Mouse (Mus musculus) heart, embryonic 13.5 days (tissue): ENCODE data around the gene Prdx6b. TPM values are rescaled to one million over a fixed set of nuclear protein-coding genes. Genes with fewer than 3 reads are reported as not detected.

Experiments used
- ATAC-seq: fragments of 200-750 bp; cut with Nextera tagmentation; 2 replicates; pipeline ENCODE4 v1.8.0; 2017; ENCODE audit warnings: moderate TSS enrichment; ENCODE audit not compliant: insufficient number of reproducible peaks, low FRiP score, low TSS enrichment; ENCODE audit errors: extremely low read depth
- H3K27ac ChIP-seq: fragments of 300-500 bp; sonication (generic); replicated peaks from 2 replicates; pipeline ENCODE4 v1.5.1; 2015; ENCODE audit warnings: moderate library complexity, mild to moderate bottlenecking, inconsistent platforms
- H3K27me3 ChIP-seq: fragments of 300-500 bp; sonication (generic); replicated peaks from 2 replicates; pipeline ENCODE4 v1.6.1; 2015; ENCODE audit warnings: mild to moderate bottlenecking, inconsistent platforms
- H3K36me3 ChIP-seq: fragments of 300-500 bp; sonication (generic); 2 replicates; pipeline ENCODE4 v1.6.1; 2015; ENCODE audit warnings: mild to moderate bottlenecking, inconsistent platforms
- H3K4me1 ChIP-seq: fragments of 300-500 bp; sonication (generic); 2 replicates; pipeline ENCODE4 v1.6.1; 2015; ENCODE audit warnings: inconsistent platforms
- H3K4me2 ChIP-seq: fragments of 300-500 bp; sonication (generic); 2 replicates; pipeline ENCODE4 v1.6.1; 2015; ENCODE audit warnings: inconsistent platforms, mild to moderate bottlenecking, moderate library complexity
- H3K4me3 ChIP-seq: fragments of 300-500 bp; sonication (generic); 2 replicates; pipeline ENCODE4 v1.5.1; 2015; ENCODE audit warnings: moderate library complexity, mild to moderate bottlenecking, inconsistent platforms
- H3K9ac ChIP-seq: fragments of 300-500 bp; sonication (generic); 2 replicates; pipeline ENCODE4 v1.6.1; 2015; ENCODE audit warnings: inconsistent platforms, mild to moderate bottlenecking, moderate library complexity
- H3K9me3 ChIP-seq: fragments of 300-500 bp; sonication (generic); 2 replicates; pipeline ENCODE4 v1.6.1; 2016; ENCODE audit warnings: inconsistent platforms
- whole genome bisulfite sequencing: fragments of 180-500 bp; shearing (Covaris S2); methylation state at CpG from one replicate; pipeline ENCODE4 v1.1.7; 2015; ENCODE audit warnings: mixed read lengths; 5-methylcytosine and 5-hydroxymethylcytosine counted together
- polyA plus RNA-seq: library from polyadenylated mRNA; unstranded; fragments of >200 nt; fragmentation: Nextera tagmentation; extraction: Ambion mirVana; gene quantifications from 2 replicates; pipeline ENCODE4 v1.2.1, GENCODE M21; 2015

Gene Prdx6b
- polyA plus RNA-seq, 1 experiment from 2014 or later = not detected

DNA sequence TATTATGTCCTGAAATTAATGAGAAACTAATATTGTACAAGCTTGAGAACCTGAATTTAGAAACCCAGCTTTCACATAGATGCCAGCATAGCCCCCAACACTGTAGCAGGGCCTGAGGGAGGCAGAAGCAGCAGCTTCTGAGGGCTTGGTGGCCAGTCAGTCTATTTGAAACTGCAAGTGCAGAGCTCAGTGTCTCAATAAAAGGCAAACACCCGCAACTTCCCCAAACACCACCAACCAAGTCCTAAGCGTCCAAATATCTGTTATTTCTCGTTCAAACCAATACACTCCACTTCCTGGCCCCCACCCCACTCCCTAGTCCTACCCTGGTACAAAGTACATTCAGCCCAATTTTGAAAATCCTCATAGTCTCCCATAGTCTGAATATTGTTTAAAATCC lies 6.1 kb downstream of the Prdx6b start:
- no peaks in the 10 kb centered on the region for H3K4me1 ChIP-seq

GRCm38 (mm10) chr2:80300806-80301205 lies 8.5 kb downstream of the Prdx6b start:
- H3K9ac ChIP-seq = no peak overlapping the region
- no peak overlapping the region for H3K27ac ChIP-seq
- no peaks in the 10 kb centered on the region for H3K27me3 ChIP-seq
- no peak overlapping the region for H3K4me3 ChIP-seq
- no peak for ATAC-seq
- H3K4me2 ChIP-seq = no peak overlapping the region
- WGBS = 87% methylated on average over 4 of the region's 4 CpGs
- no peaks in the 10 kb centered on the region for H3K9me3 ChIP-seq
- H3K36me3 ChIP-seq = no peaks in the 10 kb centered on the region
- no peaks in the 10 kb centered on the region for H3K4me1 ChIP-seq

More for the DNA sequence above, 6.1 kb downstream of the Prdx6b start:
- 46% methylated on average over 3 of the region's 3 CpGs for WGBS
- no peak overlapping the region for H3K27ac ChIP-seq
- ATAC-seq = no peak
- no peak overlapping the region for H3K4me3 ChIP-seq
- H3K27me3 ChIP-seq = no peaks in the 10 kb centered on the region
- no peaks in the 10 kb centered on the region for H3K9me3 ChIP-seq
- no peaks in the 10 kb centered on the region for H3K36me3 ChIP-seq
- H3K4me2 ChIP-seq = no peak overlapping the region
- H3K9ac ChIP-seq = no peak overlapping the region

GRCm38 (mm10) chr2:80303957-80304356 lies 11.7 kb downstream of the Prdx6b start:
- 87% methylated on average over 2 of the region's 2 CpGs for WGBS
- Histone ChIP-seq H3K9me3 (no peaks in the 10 kb centered on the region), H3K4me3 (no peak overlapping the region), H3K9ac (no peak overlapping the region), H3K27me3 (no peaks in the 10 kb centered on the region), H3K36me3 (no peaks in the 10 kb centered on the region), H3K4me2 (no peak overlapping the region), H3K4me1 (no peaks in the 10 kb centered on the region), H3K27ac (no peak overlapping the region)
- ATAC-seq = no peak

GRCm38 (mm10) chr2:80307701-80308100 lies 15.4 kb downstream of the Prdx6b start:
- WGBS = 83% methylated on average over 3 of the region's 3 CpGs
- no peaks in the 10 kb centered on the region for H3K36me3 ChIP-seq
- peaks cover 10% of the 10 kb centered on the region for H3K4me1 ChIP-seq
- no peak overlapping the region for H3K27ac ChIP-seq
- no peak overlapping the region for H3K4me2 ChIP-seq
- no peak overlapping the region for H3K4me3 ChIP-seq
- no peaks in the 10 kb centered on the region for H3K9me3 ChIP-seq
- H3K9ac ChIP-seq = no peak overlapping the region
- ATAC-seq = no peak
- H3K27me3 ChIP-seq = no peaks in the 10 kb centered on the region

DNA sequence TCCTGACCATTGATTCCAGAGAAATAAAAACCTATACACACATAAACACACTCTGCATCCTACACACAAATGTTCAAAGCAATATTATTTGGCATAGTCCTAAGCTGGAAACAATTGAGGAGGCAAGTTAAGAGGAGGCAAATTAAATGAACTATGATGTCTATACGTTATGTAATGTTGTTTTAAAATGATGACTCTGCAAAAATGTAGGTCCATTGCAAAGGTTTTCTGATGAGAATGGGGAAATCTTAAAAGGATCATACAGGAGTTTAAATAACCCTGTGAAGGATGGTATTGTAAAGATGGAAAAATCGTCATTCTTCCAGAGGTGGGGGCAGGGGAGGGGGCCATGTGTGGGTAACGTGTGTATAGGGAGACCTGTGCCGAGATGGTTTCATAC lies 17.5 kb downstream of the Prdx6b start:
- 58% methylated on average over 4 of the region's 4 CpGs for WGBS
- no peaks in the 10 kb centered on the region for H3K36me3 ChIP-seq
- no peak overlapping the region for H3K4me2 ChIP-seq
- no peak overlapping the region for H3K9ac ChIP-seq
- peaks cover 10% of the 10 kb centered on the region for H3K4me1 ChIP-seq
- no peaks in the 10 kb centered on the region for H3K9me3 ChIP-seq
- no peak overlapping the region for H3K27ac ChIP-seq
- H3K27me3 ChIP-seq = no peaks in the 10 kb centered on the region
- ATAC-seq = no peak
- H3K4me3 ChIP-seq = no peak overlapping the region

GRCm38 (mm10) chr2:80310772-80311171 lies 18.5 kb downstream of the Prdx6b start:
- Histone ChIP-seq H3K9ac (no peak overlapping the region), H3K4me3 (no peak overlapping the region), H3K36me3 (no peaks in the 10 kb centered on the region), H3K27me3 (no peaks in the 10 kb centered on the region), H3K4me1 (peaks cover 10% of the 10 kb centered on the region), H3K9me3 (no peaks in the 10 kb centered on the region), H3K4me2 (no peak overlapping the region), H3K27ac (no peak overlapping the region)
- ATAC-seq = no peak
- 24% methylated on average over 4 of the region's 4 CpGs for WGBS

DNA sequence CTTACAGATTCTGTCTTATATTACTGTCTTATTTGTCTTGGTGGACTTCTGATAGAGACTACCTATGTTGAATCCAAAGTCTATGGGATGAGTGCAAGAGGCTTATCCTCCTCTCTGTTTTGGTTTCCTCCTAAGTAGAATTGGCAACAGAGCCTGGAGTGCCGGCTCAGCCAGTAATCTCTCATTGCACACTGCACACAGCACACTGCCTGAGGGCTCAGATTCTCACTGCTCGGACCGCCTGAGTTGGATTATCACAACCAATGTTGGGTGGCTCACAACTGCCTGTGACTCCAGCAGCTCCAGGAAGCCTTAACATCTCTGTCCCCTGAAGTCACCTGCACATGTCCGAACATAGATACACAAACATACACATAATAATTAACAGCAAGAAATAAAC lies 19.1 kb downstream of the Prdx6b start:
- no peak overlapping the region for H3K9ac ChIP-seq
- ATAC-seq = no peak
- H3K9me3 ChIP-seq = no peaks in the 10 kb centered on the region
- H3K27me3 ChIP-seq = no peaks in the 10 kb centered on the region
- peaks cover 14% of the 10 kb centered on the region for H3K4me1 ChIP-seq
- H3K4me3 ChIP-seq = no peak overlapping the region
- no peak overlapping the region for H3K4me2 ChIP-seq
- H3K27ac ChIP-seq = no peak overlapping the region
- H3K36me3 ChIP-seq = no peaks in the 10 kb centered on the region
- WGBS = 65% methylated on average over 4 of the region's 4 CpGs

GRCm38 (mm10) chr2:80314201-80314600 lies 21.9 kb downstream of the Prdx6b start:
- Histone ChIP-seq H3K9ac (0 out of 2 replicates have a peak overlapping the region, but pooled peaks have one; percentile 3), H3K4me3 (no peak overlapping the region), H3K4me2 (no peak overlapping the region), H3K4me1 (peaks cover 22% of the 10 kb centered on the region), H3K9me3 (no peaks in the 10 kb centered on the region), H3K36me3 (peaks cover 17% of the 10 kb centered on the region), H3K27ac (no peak overlapping the region), H3K27me3 (no peaks in the 10 kb centered on the region)
- ATAC-seq = no peak
- WGBS = 42% methylated on average over 1 of the region's 1 CpGs

- peak overlapping the region; percentile 85 for H3K4me2 ChIP-seq
- peaks cover 22% of the 10 kb centered on the region for H3K36me3 ChIP-seq
- peak overlapping the region; percentile 96 for H3K9ac ChIP-seq
- H3K27me3 ChIP-seq = no peaks in the 10 kb centered on the region
- H3K4me3 ChIP-seq = peak overlapping the region; percentile 89
- no peaks in the 10 kb centered on the region for H3K9me3 ChIP-seq
- peak overlapping the region; percentile 97 for H3K27ac ChIP-seq
- H3K4me1 ChIP-seq = peaks cover 22% of the 10 kb centered on the region
- ATAC-seq = no peak
- WGBS = 43% methylated on average over 7 of the region's 7 CpGs
These were observed 22.6 kb downstream of the Prdx6b start for GRCm38 (mm10) chr2:80314854-80315241.

DNA sequence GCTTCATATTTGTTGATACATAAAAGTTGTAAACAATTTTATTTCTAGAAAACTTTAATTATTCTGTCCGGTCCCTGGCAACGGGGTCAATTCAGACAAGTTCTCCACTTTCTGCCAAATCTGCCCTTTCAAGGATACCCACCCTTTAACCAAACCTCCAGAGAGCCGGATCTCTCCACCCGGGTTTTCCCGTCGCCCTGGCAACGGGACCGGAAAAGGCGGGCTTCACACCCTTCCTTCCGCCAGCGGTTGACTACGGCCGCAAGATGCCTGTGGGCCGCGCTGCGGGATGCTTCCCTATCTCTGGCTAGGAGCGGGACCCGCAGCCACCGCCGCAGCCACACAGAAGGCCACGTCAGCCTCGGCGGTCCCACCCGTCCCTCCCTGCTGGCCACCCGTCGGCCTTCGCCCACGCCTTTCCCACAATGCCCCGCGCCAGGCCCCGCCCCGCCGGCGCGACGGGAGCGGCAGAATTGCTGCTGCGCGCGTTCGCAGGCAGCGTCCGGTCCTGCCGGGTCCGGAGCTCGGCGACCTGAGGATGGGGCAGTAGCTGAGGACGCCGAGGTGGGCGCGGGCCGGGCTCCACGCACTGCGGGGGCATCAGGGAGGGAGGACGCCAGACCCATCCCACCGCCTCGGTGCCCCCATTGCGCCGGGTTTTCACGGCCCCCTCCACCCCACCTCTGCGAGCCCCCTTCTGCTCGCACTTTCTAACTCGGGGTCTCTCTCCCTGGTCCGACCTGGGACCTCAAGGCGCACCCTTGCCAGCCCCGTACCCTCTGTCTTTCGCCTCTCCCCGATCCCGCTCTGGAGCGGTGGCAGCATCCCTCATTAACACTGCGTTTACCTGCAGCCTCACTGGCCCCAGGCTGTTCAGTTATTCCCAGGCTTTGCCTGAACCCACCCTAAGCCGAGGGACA lies 23.2 kb downstream of the Prdx6b start, which contains the start of gene Dnajc10:
TSS of gene Dnajc10 (plus strand) at position 225 of the 920 bp plus-strand sequence.
- no peaks in the 10 kb centered on the region for H3K27me3 ChIP-seq
- under 1% methylated on average over 64 of the region's 72 CpGs for WGBS

DNA sequence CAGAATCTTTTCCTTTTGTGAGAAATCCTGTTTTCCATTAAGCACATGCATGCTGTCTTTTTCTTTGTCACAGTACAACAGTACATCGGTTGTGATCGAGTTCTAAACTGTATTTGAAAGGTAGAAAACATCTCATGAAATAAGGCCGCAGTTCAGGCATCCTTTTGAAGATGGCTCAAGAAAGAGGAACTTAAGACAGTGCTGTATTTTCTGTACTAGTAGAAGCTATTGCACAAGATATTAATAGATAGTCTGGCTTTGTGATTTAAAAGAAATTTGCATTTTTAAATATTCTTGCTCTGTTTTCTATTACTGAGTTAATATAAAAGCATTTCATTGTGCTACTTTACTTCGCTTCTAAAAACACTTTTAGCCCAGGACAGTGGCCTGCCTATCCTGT lies 30.6 kb downstream of the Prdx6b start:
- WGBS = 95% methylated on average over 4 of the region's 4 CpGs
- no peak overlapping the region for H3K9ac ChIP-seq
- H3K4me1 ChIP-seq = no peaks in the 10 kb centered on the region
- H3K36me3 ChIP-seq = peaks cover 76% of the 10 kb centered on the region
- H3K4me3 ChIP-seq = no peak overlapping the region
- H3K27ac ChIP-seq = no peak overlapping the region
- no peak for ATAC-seq
- no peaks in the 10 kb centered on the region for H3K27me3 ChIP-seq
- no peaks in the 10 kb centered on the region for H3K9me3 ChIP-seq
- H3K4me2 ChIP-seq = no peak overlapping the region

More for the DNA sequence above, 23.2 kb downstream of the Prdx6b start, which contains the start of gene Dnajc10:
- H3K36me3 ChIP-seq = peaks cover 25% of the 10 kb centered on the region
- H3K4me1 ChIP-seq = peaks cover 21% of the 10 kb centered on the region
- H3K9ac ChIP-seq = peak within 1 kb of the TSS; percentile 96
- H3K27ac ChIP-seq = peak within 1 kb of the TSS; percentile 97
- ATAC-seq = peak; percentile 89
- H3K9me3 ChIP-seq = no peaks in the 10 kb centered on the region
- peak within 1 kb of the TSS; percentile 89 for H3K4me3 ChIP-seq
- peak within 1 kb of the TSS; percentile 85 for H3K4me2 ChIP-seq

- 98% methylated on average over 2 of the region's 2 CpGs for WGBS
- H3K36me3 ChIP-seq = peaks cover 77% of the 10 kb centered on the region
These were observed 33.5 kb downstream of the Prdx6b start for GRCm38 (mm10) chr2:80325779-80326178.

More at GRCm38 (mm10) chr2:80325779-80326178, 33.5 kb downstream of the Prdx6b start:
- H3K27ac ChIP-seq = no peak overlapping the region
- H3K4me3 ChIP-seq = no peak overlapping the region
- H3K9me3 ChIP-seq = no peaks in the 10 kb centered on the region
- H3K4me2 ChIP-seq = no peak overlapping the region
- no peaks in the 10 kb centered on the region for H3K27me3 ChIP-seq
- H3K4me1 ChIP-seq = no peaks in the 10 kb centered on the region
- no peak overlapping the region for H3K9ac ChIP-seq
- ATAC-seq = no peak
